Mouse (Mus musculus) right cerebral cortex, adult 2 months (tissue): ENCODE data around the gene Csdc2.

ENCODE experiments used
- DNase-seq, 2 experiments: peaks; one replicate each; pipeline ENCODE4 v3.0.0; 2021 to 2022; ENCODE audit warnings: low spot score in 2 of 2

Gene Csdc2

DNA sequence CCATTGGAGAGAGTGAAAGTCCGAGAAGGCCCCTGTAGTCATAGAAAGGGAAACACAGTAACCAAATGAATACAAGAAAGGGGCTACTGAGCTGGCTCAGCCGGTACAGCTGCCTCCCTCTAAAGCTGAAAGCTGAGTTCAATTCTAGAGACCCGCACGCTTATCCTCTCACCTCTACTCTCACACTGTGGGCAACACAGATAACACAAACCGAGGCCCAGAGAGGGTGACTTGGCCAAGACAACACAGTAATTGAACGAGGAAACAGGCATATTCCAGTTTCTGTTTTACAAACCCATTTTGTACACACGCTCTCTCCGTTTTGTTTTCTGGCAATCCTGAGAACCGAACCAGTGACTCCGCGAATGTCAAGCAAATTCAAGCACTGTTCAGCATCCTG is 11.6 kb upstream of the Csdc2 start:
- DNase-seq: no peak

- peak; percentile 91 to 92 for DNase-seq
Measured at GRCm38 (mm10) chr15:81925760-81926445, 10.7 kb upstream of the Csdc2 start, which contains the start of gene Polr3h. Gene Polr3h (minus strand): TSS chr15:81926240.

DNA sequence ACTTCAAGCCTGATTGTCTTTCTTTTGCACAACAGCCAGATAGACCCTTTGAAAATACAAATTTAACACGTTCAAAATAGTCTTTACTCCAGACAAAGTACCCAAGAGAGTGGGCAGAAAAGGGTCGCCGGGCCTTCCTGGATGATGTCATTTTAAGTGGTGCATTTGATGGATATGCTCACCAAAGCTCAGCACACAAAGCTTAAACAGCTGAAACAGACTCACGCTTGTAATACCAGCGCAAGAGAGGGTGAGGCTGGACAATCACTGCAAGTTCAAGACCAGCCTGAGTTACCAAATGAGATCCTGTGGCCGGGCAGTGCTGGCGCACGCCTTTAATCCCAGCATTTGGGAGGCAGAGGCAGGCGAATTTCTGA is 10.1 kb upstream of the Csdc2 start:
- no peak for DNase-seq

GRCm38 (mm10) chr15:81927741-81928140 is 8.8 kb upstream of the Csdc2 start:
- DNase-seq: no peak

DNA sequence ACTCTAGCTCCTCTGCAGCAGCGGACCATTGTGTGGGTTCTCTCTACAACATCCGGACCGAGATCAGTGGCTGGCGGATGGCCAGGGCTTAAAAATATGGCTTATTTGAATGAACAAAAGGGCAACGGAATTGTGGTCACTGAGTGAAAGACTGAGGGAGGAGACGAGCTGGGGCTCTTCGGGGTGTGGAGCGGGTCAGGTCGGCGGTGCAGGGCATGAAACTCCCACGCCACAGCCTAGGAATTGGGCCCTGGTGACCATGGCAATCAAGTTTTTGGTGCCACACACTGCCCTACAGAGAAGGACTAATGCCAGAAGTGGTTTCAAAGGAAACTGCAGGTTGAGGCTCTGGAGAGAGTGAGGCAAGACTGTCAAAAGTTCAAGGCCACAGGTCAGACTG is 8.3 kb upstream of the Csdc2 start:
- no peak for DNase-seq

GRCm38 (mm10) chr15:81932951-81933470 is 3.5 kb upstream of the Csdc2 start:
- peak; percentile 83 to 90 for DNase-seq

- DNase-seq: no peak
Measured at GRCm38 (mm10) chr15:81933986-81934385, 2.6 kb upstream of the Csdc2 start.

GRCm38 (mm10) chr15:81935869-81936637 is 506 bp upstream of the Csdc2 start:
- no peak for DNase-seq

DNA sequence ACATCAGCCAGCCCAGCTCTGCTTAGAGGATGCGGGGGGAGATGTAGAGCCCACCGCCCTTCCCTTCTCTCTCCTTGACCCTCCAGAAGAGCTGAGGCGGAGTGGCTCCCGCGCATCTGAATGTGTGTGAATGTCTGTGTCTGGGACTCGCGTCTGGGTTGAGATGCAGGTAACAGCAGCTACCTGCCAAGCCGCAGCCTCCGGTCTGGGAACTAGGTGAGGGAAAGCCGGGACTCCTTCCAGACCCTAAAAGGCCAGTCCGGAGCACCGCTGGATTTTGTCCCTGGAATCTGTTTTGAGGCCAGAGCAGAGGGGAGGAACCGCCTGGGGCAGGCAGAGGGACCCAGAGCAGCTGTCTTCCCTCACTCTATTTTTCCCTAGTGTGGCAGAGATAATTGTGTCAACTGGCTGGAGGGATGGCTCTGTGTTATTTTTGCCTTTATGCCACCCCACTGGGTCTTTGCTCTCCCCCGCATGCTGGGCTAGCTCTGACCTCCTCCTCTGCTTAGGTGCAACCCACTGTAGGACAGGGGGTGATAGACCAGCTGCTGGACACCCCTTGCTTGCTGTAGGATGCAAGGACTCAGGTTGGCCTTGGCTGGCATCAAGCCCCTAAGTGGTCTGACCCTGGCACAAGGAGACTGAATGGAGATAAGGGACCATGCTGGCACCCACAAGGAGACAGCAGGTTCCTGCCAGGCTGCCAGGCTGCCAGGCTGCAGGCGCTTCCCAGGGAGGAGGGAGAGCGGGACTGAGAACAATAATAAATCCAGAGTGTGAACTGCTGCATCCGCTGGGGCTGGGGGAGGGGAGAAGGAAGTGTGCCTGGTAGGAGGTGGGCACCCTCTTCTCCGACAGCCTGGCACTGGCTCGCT is 776 bp downstream of the Csdc2 start:
- DNase-seq: peak; percentile 80 to 82

- DNase-seq: peak; percentile 59 to 71
Measured at GRCm38 (mm10) chr15:81938246-81938645, 1.7 kb downstream of the Csdc2 start.

DNA sequence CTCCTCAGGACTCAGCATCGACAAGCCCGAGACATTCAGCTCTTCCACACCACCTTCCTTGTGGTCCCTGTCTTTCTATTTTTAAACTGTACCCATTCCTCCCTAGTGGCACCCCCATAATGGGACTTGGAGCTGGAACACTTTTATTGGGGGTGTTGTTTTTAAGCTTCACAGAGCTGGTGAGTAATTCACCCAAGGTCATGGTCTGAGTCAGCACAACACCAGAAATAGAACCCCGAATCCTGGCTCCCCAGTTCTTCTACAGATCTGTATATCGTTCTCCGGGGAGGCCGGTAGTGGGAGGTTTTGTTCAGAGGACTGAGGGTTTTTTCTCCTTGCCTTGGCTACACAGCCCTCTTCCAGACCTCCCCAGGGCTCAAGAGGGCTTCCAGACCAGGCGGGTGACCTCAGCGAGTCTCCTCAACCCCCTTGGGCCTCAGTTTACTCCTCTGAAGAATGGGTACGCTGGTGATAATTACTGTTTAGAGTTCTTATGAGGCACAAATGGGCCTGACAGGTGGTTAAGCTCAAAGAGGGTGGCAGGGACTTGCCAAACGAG is 2.7 kb downstream of the Csdc2 start:
- no peak for DNase-seq

- DNase-seq: no peak
Measured at GRCm38 (mm10) chr15:81939774-81940173, 3.2 kb downstream of the Csdc2 start.

- no peak for DNase-seq
Measured at GRCm38 (mm10) chr15:81940219-81940618, 3.7 kb downstream of the Csdc2 start.

GRCm38 (mm10) chr15:81941010-81941409 is 4.5 kb downstream of the Csdc2 start:
- DNase-seq: no peak

DNA sequence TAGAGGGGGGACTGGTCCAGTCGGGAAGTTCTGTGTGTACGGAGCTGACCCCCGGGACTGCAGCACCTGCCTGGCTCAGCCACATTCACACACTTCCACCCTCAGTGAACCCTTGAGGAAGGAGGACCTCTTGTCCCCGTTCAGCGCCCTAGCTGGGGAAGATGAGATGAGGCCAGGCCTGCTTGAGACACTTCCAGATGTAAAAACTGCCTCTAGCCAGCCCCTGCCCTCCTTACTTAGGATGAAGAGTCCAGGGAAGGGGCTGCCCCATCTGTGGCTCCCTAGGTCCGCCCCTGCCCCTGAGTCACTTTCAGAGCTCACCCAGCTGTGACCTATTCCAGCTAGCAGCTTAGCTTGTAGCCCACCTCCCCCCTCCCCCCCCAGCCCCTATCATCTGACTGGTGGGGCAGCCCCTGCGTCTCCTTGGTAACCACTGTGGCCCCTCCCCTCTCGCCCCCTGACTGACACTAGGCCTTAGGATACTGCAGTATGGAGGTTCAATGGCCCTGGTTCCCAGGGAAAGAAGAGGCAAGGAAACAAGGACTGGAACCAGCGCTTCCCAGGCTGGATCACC is 6.7 kb downstream of the Csdc2 start:
- no peak for DNase-seq

GRCm38 (mm10) chr15:81949076-81949475 is 12.5 kb downstream of the Csdc2 start:
- DNase-seq: no peak

DNA sequence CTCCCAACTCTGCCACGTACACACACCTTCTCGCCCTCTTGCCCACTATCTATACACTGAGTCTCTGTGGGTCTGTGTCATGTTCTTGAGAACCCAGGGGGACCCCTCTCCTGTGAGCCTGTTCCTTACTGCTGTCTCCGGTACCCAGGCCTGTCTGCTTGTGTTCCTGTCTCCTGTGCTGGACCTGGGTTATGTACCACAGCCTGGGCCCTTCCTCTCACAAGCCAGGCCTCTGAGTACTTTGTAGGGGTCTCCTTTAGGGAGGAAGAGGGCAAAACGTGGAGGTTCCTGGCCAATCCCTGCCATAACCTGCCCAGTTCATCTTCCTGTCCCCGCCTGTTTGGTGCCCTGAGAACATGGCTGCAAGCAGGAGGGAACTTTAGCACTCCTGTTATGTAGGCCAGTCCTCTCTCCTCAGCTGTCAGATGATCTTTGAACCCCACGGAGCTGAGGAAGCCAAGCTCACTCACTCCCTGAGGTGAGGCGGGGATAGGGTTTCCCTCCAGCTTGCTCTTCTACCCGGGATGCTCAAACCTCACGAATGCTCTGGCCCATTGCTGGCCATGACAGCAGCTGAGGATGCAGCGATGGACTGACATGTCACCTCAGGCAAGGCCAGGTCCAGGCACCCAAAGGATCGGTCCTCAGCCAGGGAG is 13.0 kb downstream of the Csdc2 start:
- no peak for DNase-seq

DNA sequence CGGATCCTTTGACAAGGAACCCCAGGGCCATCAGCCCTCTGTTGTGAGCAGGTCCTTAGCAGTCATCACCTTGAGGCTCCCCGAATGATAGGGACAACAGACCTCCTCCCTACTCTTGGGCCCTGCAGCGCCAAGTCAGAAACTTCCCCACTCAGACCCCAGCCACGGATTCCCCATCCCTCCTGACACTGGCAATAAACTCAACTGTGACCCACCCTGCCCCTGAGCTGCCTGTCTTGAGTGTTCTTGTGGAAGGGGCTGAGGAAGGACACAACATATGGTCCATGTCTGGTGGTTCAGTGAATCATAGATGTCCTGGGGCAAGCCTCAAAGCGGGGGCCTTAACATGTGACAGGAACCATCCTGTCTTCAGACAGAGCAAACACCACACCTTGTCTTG is 14.2 kb downstream of the Csdc2 start:
- no peak for DNase-seq

GRCm38 (mm10) chr15:81951159-81951558 is 14.6 kb downstream of the Csdc2 start:
- no peak for DNase-seq

- DNase-seq: no peak
Measured at GRCm38 (mm10) chr15:81952310-81952709, 15.8 kb downstream of the Csdc2 start.

DNA sequence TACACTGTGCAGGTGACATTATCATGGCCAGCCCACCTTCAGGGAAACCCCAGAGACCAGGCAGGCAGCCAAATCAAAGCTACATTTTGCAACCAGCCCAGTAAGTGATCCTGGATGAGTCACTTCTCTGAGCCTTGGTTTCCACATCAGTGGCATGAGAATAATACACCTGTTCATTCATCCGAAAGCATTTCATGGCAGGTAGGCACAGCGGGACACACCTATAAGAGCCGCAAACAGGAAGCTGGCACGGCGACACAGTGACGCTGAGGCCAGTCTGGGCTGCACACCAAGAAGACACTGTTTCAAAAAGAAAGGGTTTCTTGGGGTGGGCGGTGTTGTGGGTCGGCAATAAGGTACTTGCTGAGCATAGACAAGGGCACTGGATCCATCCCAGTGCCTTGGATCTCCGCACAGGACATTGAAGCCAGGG is 17.6 kb downstream of the Csdc2 start:
- no peak for DNase-seq
